Comparison of ENCODE assay signal across 12 mouse cellular contexts in the genomic region with DNA sequence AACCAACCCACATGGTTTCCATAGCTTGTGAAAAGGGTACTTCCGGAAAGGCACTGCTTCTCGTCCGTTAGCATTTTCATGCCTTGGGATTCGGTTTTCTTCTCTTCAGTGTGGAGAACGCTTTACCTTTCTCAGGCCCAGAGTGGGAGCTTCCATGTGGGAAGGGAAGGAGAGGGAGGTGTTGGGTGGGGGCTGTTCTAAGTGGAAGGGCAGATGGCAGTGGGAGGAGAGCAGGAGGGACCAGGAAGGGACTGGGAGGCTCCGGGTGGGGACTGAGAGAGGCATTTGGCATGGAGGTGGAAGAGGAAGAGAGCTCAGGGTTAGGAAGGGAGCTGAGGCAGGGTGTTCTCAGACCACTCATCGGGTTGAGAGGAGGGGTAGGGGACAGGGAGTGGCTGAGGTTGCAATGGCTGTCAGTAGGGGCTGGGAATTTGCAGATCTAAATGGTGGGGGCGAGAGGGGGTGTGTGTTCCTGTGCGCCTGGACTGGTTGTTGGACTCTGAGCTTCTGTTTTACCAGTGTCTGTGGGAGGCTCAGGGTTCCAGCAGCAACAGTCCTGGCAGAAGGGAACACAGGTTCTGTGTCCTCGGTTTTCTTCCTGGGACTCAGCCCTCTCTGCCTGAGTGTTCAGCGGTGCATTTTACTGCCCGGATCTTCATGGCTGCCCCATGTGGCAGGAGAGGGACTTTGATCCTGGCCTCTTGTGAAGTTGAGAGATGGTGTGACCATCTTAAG. TPM values are rescaled to one million over a fixed set of nuclear protein-coding genes. Genes with fewer than 3 reads are reported as not detected.
DNase-seq lines count a peak whose midpoint lies in the region.
"Had no signal": no experiment of that assay in that cellular context is flagged by ENCODE, and none has a peak within 500 bp of the region (broad histone marks: within the 10 kb centered on the region; RNA-seq: fewer than 3 reads in every experiment).

No protein-coding gene starts in this region.

- DNase-seq in heart, adult 8-10 months (ENCODE audit: low spot score): peak; percentile 62
- no peak for DNase-seq in heart, postnatal 10 days
- DNase-seq in layer of hippocampus, adult 11-12 months (ENCODE audit: low spot score): peak; percentile 54
- no peak for DNase-seq in layer of hippocampus, postnatal 10 days (ENCODE audit: low spot score in 2 of 2)
- peak; percentile 54 to 70 for DNase-seq in right cerebral cortex, adult 2 months (ENCODE audit: low spot score in 2 of 2)
- no peak for DNase-seq in right cerebral cortex, postnatal 4 days
- DNase-seq in telencephalon, adult 2 months (ENCODE audit: low read depth, low spot score): peak; percentile 80
- DNase-seq in cerebellum, postnatal 36 days: no peak
- DNase-seq: B cell, adult 2 months; cerebellum, adult 11 months; gastrocnemius, postnatal 14 days; thymus, adult 2 months had no signal

- intact Hi-C loops in heart, postnatal 10 days (cut with DNase I): no loop called here

RNA-seq across cellular contexts. Expression of a gene that starts 17.5 kb away (rescaled TPM):
- total RNA-seq in heart, adult 8-10 months (2022): 10 to 100 TPM; 40.7 to 60.5 (median 54.9) TPM
- total RNA-seq in heart, postnatal 10 days (2021): 100 to 1,000 TPM; 100 to 108 TPM
- 100 to 1,000 TPM; 112 to 130 TPM for total RNA-seq in layer of hippocampus, postnatal 10 days (2021)

RNA-seq across cellular contexts. Expression of a gene that starts 28.0 kb away (rescaled TPM):
- total RNA-seq in heart, adult 8-10 months (2022): under 1 TPM; 0.22 to 0.83 (median 0.62) TPM
- under 1 TPM; 0.24 to 0.42 TPM for total RNA-seq in heart, postnatal 10 days (2021)
- 1 to 10 TPM; 2.0 to 2.1 TPM for total RNA-seq in layer of hippocampus, postnatal 10 days (2021)

RNA-seq across cellular contexts. Expression of a gene that starts 28.3 kb away (rescaled TPM):
- 10 to 100 TPM; 35.3 to 42.5 (median 38.4) TPM for total RNA-seq in heart, adult 8-10 months (2022)
- 10 to 100 TPM; 68.5 to 69.0 TPM for total RNA-seq in heart, postnatal 10 days (2021)
- 100 to 1,000 TPM; 110 to 122 TPM for total RNA-seq in layer of hippocampus, postnatal 10 days (2021)

Comparison
In these comparisons a context has a peak if more than half of its experiments do, and no peak if none do; other contexts are left out.
1. DNase-seq: peak in heart, adult 8-10 months (single experiment), layer of hippocampus, adult 11-12 months (single experiment), right cerebral cortex, adult 2 months (2 of 2) and telencephalon, adult 2 months (single experiment); none in heart, postnatal 10 days (0 of 2), layer of hippocampus, postnatal 10 days (0 of 2), right cerebral cortex, postnatal 4 days (single experiment) and cerebellum, postnatal 36 days (0 of 2).